Mouse (Mus musculus): Measurements from ENCODE around the gene Apoc1. TPM values are rescaled to one million over a fixed set of nuclear protein-coding genes. Genes with fewer than 3 reads are reported as not detected.

Gene Apoc1
- total and polyA plus RNA-seq, 3 experiments: not detected

- Histone ChIP-seq H3K9ac (ENCODE audit: insufficient read depth, low read depth) (no peak overlapping the region), H3K4me3 (replicated peaks in 1 of 3; ENCODE audit: low read depth in 2 of 3, low read length in 2 of 3, poor library complexity in 1 of 3) (no peak overlapping the region), H3K4me1 (ENCODE audit: control insufficient read depth in 1 of 2, insufficient read depth in 2 of 2) (no peaks in the 10 kb centered on the region), H3K79me2 (replicated peaks; ENCODE audit: control insufficient read depth, extremely low read depth, insufficient read depth, poor library complexity, severe bottlenecking) (peaks cover 9% of the 10 kb centered on the region), H3K4me2 (ENCODE audit: insufficient read depth, low read depth, poor library complexity, severe bottlenecking) (no peak overlapping the region), H3K27me3 (replicated peaks) (no peaks in the 10 kb centered on the region), H3K9me3 (replicated peaks; ENCODE audit: low read length) (no peaks in the 10 kb centered on the region), H3K36me3 (replicated peaks in 1 of 2; ENCODE audit: control insufficient read depth in 1 of 2, insufficient read depth in 1 of 2, low read length in 1 of 2) (peaks cover 64 to 92% of the 10 kb centered on the region in 2 experiments), H3K27ac (ENCODE audit: insufficient read depth, low read depth) (no peak overlapping the region)
- TF ChIP-seq IRF4 (IDR thresholded peaks at IDR 0.05; ENCODE audit: low read depth, low read length) (no peak), PAX5 (IDR thresholded peaks at IDR 0.05; ENCODE audit: low read length) (no peak), TCF12 (IDR thresholded peaks at IDR 0.05; ENCODE audit: low read depth, low read length) (no peak), CHD1 (IDR thresholded peaks at IDR 0.05; ENCODE audit: low read depth, low read length) (no peak), JUN (IDR thresholded peaks at IDR 0.05; ENCODE audit: insufficient read depth, low read depth, low read length) (no peak), MXI1 (IDR thresholded peaks at IDR 0.05; ENCODE audit: low read depth, low read length) (no peak), ZKSCAN1 (IDR thresholded peaks at IDR 0.05; ENCODE audit: borderline replicate concordance, low read depth, low read length) (no peak), MAFK (IDR thresholded peaks at IDR 0.05; ENCODE audit: insufficient replicate concordance, low read length) (no peak), NELFE (IDR thresholded peaks at IDR 0.05; ENCODE audit: low read depth, low read length) (no peak), TBP (conservative IDR thresholded peaks at IDR 0.05; ENCODE audit: low read depth, low read length) (no peak), SIN3A (IDR thresholded peaks at IDR 0.05; ENCODE audit: low read length) (no peak), HCFC1 (IDR thresholded peaks at IDR 0.05; ENCODE audit: low read depth, low read length) (no peak), ZC3H11A (IDR thresholded peaks at IDR 0.05; ENCODE audit: low read depth, low read length) (no peak), NRF1 (IDR thresholded peaks at IDR 0.05; ENCODE audit: low read depth, low read length) (no peak)
- no peak for DNase-seq (ENCODE audit: extremely low read depth)
- dilution Hi-C loops (cut with MboI; ENCODE audit: extremely low pct_ligation_motif_present, extremely low pct_unique_long_range_greater_than_20kb, low sequenced_read_pairs): no loop called here
- in situ Hi-C loops (cut with MboI; ENCODE audit: low pct_ligation_motif_present, low pct_unique_long_range_greater_than_20kb, low sequenced_read_pairs): no loop called here
Measured at GRCm38 (mm10) chr7:19652614-19653013, 39.8 kb downstream of the Apoc1 start.

- TF ChIP-seq USF1 (IDR thresholded peaks at IDR 0.05; ENCODE audit: low read depth, low read length) (no peak), ELF1 (IDR thresholded peaks at IDR 0.05; ENCODE audit: low read depth, low read length) (no peak), TCF12 (IDR thresholded peaks at IDR 0.05; ENCODE audit: low read depth, low read length) (no peak), ETS1 (conservative IDR thresholded peaks at IDR 0.05; ENCODE audit: low read depth, low read length) (no peak), IRF4 (IDR thresholded peaks at IDR 0.05; ENCODE audit: low read depth, low read length) (no peak), CHD1 (IDR thresholded peaks at IDR 0.05; ENCODE audit: low read depth, low read length) (no peak), CHD2 (IDR thresholded peaks at IDR 0.05; ENCODE audit: low read length) (no peak), MXI1 (IDR thresholded peaks at IDR 0.05; ENCODE audit: low read depth, low read length) (no peak), MAZ (IDR thresholded peaks at IDR 0.05; ENCODE audit: low read depth, low read length) (no peak), MYC (IDR thresholded peaks at IDR 0.05; ENCODE audit: low read depth, low read length) (no peak), MAFK (IDR thresholded peaks at IDR 0.05; ENCODE audit: insufficient replicate concordance, low read length) (no peak)
- peaks cover 66 to 88% of the 10 kb centered on the region in 2 experiments for H3K36me3 ChIP-seq (replicated peaks in 1 of 2; ENCODE audit: control insufficient read depth in 1 of 2, insufficient read depth in 1 of 2, low read length in 1 of 2)
- no peaks in the 10 kb centered on the region for H3K27me3 ChIP-seq (replicated peaks)
- no peak overlapping the region for H3K4me3 ChIP-seq (replicated peaks in 1 of 3; ENCODE audit: low read depth in 2 of 3, low read length in 2 of 3, poor library complexity in 1 of 3)
- dilution Hi-C loops (cut with MboI; ENCODE audit: extremely low pct_ligation_motif_present, extremely low pct_unique_long_range_greater_than_20kb, low sequenced_read_pairs) (no loop called here), in situ Hi-C loops (cut with MboI; ENCODE audit: low pct_ligation_motif_present, low pct_unique_long_range_greater_than_20kb, low sequenced_read_pairs) (no loop called here)
- H3K4me1 ChIP-seq (ENCODE audit: control insufficient read depth in 1 of 2, insufficient read depth in 2 of 2): peaks cover 0 to 8% of the 10 kb centered on the region in 2 experiments; a peak in 2 of 4 replicates
- no peak overlapping the region for H3K9ac ChIP-seq (ENCODE audit: insufficient read depth, low read depth)
- H3K79me2 ChIP-seq (replicated peaks; ENCODE audit: control insufficient read depth, extremely low read depth, insufficient read depth, poor library complexity, severe bottlenecking): peaks cover 3% of the 10 kb centered on the region; the same call in 1 of the 2 replicates
- H3K4me2 ChIP-seq (ENCODE audit: insufficient read depth, low read depth, poor library complexity, severe bottlenecking): no peak overlapping the region
- H3K9me3 ChIP-seq (replicated peaks; ENCODE audit: low read length): no peaks in the 10 kb centered on the region
- no peak overlapping the region for H3K27ac ChIP-seq (ENCODE audit: insufficient read depth, low read depth)
- DNase-seq (ENCODE audit: extremely low read depth): no peak
Measured at GRCm38 (mm10) chr7:19651063-19651786, 41.2 kb downstream of the Apoc1 start.

All from CH12.LX (cell line).